Mouse (Mus musculus): ENCODE results near the gene Pnp2. TPM values are rescaled to one million over a fixed set of nuclear protein-coding genes. Genes with fewer than 3 reads are reported as not detected.
"Not testable (repeated sequence)": the region's sequence is repeated elsewhere in the genome, so short reads cannot be mapped to it uniquely, and the experiment has no call there.

Gene Pnp2
- polyA plus RNA-seq (2015; fragmentation: Nextera tagmentation; extraction: Ambion mirVana), result 1.4 and 1.7 TPM in 2 replicates

DNA sequence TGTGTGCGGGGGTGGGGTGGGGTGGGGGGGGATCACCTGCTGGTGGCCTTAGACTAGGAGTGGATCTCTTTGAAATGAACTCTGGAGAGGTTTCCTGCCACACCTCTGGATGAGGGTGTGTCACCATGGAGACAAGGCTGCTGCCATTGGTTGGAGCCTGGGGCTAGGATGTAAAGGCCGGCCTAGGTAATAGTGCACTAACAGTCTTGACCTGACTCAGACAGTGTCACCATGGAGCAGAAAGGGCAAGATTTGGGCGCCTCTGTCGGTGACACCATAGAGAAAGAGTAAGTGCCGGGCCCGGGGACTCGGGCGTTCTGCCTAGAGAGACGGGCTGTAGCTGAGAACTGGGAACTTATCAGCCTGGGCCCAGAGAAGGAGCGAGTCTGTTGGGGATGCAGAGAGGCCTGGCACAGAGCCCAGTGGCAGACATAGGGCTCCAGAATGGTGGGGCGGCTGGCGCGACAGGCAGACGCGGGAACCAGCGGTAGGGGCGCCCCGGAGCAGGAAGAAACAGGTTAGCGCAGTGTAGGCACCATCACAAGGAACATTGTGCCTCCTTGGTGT lies at the start of gene Pnp2:
TSS of gene Pnp2 (plus strand) at position 51 of the 567 bp plus-strand sequence.
- peak within 1 kb of the TSS; percentile 42 for H3K4me2 ChIP-seq
- H3K9me3 ChIP-seq; H3K27me3 ChIP-seq (replicated peaks); H3K9ac ChIP-seq; H3K36me3 ChIP-seq; H3K4me1 ChIP-seq; H3K27ac ChIP-seq: not testable (repeated sequence)
- ATAC-seq (ENCODE audit: insufficient read depth, low FRiP score, low read depth), result peak; percentile 86
- 0 out of 2 replicates have a peak within 1 kb of the TSS, but pooled peaks have one; percentile 2 for H3K4me3 ChIP-seq (replicated peaks)
- WGBS, result 7% methylated on average over 19 of the region's 19 CpGs

DNA sequence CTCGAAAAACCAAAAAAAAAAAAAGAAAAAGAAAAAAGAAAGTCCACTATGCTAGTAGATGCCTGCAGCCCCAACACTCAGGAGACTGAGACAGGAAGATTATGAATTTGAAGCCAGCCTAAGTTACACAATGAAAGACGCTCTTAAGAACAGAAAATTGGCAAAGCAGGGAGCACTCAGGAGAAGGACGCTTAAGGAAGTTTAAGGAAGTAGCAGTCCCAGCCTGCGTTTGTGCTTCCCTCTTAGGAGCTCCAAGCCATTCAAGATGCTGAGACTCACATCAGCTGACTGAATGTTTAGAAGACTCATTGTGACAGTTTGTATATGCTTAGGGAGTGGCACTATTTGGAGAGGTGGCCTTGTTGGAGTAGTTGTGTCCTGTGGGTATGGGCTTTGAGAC lies 47.7 kb upstream of the Pnp2 start:
- peaks cover 8% of the 10 kb centered on the region for H3K36me3 ChIP-seq
- no peak overlapping the region for H3K9ac ChIP-seq
- 0 out of 2 replicates have a peak, but pooled peaks cover 2% of the 10 kb centered on the region for H3K4me1 ChIP-seq
- H3K27me3 ChIP-seq (replicated peaks), result no peaks in the 10 kb centered on the region
- H3K4me2 ChIP-seq, result no peak overlapping the region
- WGBS, result 69% methylated on average over 4 of the region's 4 CpGs
- H3K4me3 ChIP-seq (replicated peaks), result no peak overlapping the region
- no peaks in the 10 kb centered on the region for H3K9me3 ChIP-seq
- no peak overlapping the region for H3K27ac ChIP-seq
- ATAC-seq (ENCODE audit: insufficient read depth, low FRiP score, low read depth), result no peak

DNA sequence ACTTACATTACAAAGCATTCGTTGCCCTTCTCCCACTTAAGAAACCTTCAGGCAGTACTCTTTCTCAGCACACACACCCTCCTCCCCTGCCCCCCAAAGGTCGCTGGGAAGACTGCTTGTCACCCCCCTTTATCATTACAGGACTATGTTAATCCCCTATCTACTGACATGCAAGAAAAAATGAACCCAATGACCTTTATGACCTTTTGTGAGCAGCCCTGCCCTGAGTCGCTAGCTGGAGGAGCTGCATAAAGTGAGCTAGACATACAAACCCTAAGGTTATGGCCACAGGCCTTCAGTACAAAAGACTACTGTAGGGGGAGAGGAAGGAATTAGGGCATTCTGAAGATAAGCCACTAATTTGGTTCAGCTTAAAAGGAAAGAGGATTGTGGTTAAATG lies 44.4 kb upstream of the Pnp2 start:
- no peak for ATAC-seq (ENCODE audit: insufficient read depth, low FRiP score, low read depth)
- 49% methylated on average over 3 of the region's 3 CpGs for WGBS

DNA sequence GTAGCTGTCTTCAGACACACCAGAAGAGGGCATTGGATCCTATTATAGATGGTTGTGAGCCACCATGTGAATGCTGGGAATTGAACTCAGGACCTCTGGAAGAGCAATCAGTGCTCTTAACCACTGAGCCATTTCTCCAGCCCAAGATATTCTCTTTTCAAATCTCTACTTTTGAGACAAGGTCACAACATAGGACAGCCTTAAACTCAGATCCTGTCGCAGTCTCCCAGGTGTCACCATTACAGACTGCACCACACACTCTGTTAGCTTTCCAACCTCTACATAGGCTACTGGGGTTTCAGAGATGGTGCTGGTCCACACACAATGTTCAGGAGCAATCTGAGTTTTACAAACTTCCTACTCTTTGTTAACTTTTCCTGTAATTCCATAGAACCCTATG lies 32.4 kb upstream of the Pnp2 start:
- H3K36me3 ChIP-seq, result peaks cover 14% of the 10 kb centered on the region
- not testable (repeated sequence) for H3K9ac ChIP-seq; ATAC-seq (ENCODE audit: insufficient read depth, low FRiP score, low read depth); H3K9me3 ChIP-seq; H3K4me1 ChIP-seq; H3K27ac ChIP-seq; H3K27me3 ChIP-seq (replicated peaks)
- WGBS, result 62% methylated on average over 1 of the region's 1 CpGs
- peak overlapping the region; percentile 80 for H3K4me2 ChIP-seq
- peak overlapping the region; percentile 84 for H3K4me3 ChIP-seq (replicated peaks)

More for the DNA sequence above, 44.4 kb upstream of the Pnp2 start:
- no peaks in the 10 kb centered on the region for H3K4me1 ChIP-seq
- H3K36me3 ChIP-seq, result peaks cover 27% of the 10 kb centered on the region
- no peak overlapping the region for H3K4me2 ChIP-seq
- H3K27me3 ChIP-seq (replicated peaks), result no peaks in the 10 kb centered on the region
- no peak overlapping the region for H3K4me3 ChIP-seq (replicated peaks)
- no peaks in the 10 kb centered on the region for H3K9me3 ChIP-seq
- H3K27ac ChIP-seq, result no peak overlapping the region
- H3K9ac ChIP-seq, result no peak overlapping the region

DNA sequence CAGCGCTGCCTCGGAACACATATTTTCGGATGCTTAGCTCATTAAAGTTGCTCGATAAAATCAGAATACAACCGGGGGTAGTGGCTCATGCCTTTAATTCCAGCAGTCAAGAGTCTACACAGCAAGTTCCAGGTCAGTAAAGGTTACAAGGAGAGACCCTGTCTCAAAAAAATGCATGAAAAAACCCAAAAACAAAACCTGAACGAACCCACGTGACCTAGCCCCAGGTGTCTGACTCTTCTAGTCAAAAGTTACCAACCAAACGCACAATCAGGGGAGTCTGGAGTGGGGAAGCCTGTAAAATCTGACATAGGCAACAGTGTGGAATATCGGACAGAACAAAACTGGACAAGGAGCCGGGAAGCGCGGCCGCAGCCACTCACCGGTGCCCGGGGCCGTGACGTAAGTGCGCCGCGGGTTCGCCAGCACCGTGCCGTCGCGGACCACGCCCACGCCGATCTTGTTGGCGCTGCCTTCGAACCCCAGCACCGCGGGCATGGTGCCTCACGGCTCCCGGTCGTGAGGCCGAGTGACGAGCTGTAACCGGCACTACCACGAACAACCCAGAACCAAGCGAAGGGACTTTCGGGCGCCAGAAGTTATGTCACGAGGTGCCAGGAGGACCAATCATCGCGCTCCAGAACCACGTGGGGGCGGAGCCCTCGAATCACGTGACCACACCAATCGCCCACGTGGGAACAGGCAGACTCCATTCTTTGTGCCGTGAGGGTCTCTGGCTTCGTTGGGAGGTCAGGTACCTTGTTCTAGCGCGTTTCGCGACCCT lies 31.3 kb upstream of the Pnp2 start, which contains the start of the genes Osgep and Apex1:
TSS of gene Osgep (minus strand) at position 613 of the 784 bp plus-strand sequence.
TSS of gene Apex1 (plus strand) at position 688 of the 784 bp plus-strand sequence.
- Histone ChIP-seq H3K27me3 (replicated peaks) (no peaks in the 10 kb centered on the region), H3K9me3 (no peaks in the 10 kb centered on the region), H3K4me3 (replicated peaks) (peak within 1 kb of the TSS; percentile 84), H3K9ac (peak within 1 kb of the TSS; percentile 76), H3K36me3 (peaks cover 16% of the 10 kb centered on the region), H3K4me2 (peak within 1 kb of the TSS; percentile 80), H3K4me1 (peaks cover 8% of the 10 kb centered on the region; the same call in 1 of the 2 replicates), H3K27ac (peak within 1 kb of the TSS; percentile 95)
- ATAC-seq (ENCODE audit: insufficient read depth, low FRiP score, low read depth), result peak; percentile 96
- WGBS, result under 1% methylated on average over 57 of the region's 57 CpGs

DNA sequence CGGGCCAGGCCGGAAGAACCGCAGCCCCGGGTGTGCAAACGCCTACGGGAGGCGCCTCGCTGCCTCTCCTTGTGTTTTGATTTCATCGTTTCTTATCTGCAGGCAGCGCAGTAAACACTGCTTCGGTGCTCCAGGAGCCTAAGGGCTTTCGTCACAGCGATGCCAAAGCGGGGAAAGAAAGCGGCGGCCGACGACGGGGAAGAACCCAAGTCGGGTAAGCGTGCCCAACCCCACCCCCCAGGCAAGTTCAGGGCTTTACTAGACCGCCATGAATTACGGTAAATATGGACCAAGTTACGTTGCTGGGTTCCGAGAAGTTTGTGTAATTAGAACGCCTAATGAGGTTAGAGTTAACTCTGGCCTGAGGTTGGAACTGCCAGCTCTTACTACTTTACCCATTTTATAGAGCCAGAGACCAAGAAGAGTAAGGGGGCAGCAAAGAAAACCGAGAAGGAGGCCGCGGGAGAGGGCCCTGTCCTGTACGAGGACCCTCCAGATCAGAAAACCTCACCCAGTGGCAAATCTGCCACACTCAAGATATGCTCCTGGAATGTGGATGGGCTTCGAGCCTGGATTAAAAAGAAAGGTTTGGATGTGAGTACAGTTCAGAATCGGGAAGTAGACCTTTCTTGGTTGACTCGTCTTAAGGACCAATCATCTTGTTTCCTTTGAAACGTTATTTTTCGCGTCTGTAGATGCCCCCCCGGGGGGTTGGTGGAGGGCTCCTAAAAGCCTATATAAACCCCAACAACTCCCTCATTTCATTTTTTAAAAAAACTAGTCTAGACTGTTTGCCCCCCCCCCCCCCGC lies 30.5 kb upstream of the Pnp2 start:
- peak overlapping the region; percentile 76 for H3K9ac ChIP-seq
- peak overlapping the region; percentile 80 for H3K4me2 ChIP-seq
- peak overlapping the region; percentile 95 for H3K27ac ChIP-seq
- no peaks in the 10 kb centered on the region for H3K9me3 ChIP-seq
- WGBS, result 2% methylated on average over 37 of the region's 38 CpGs
- peaks cover 8% of the 10 kb centered on the region; the same call in 1 of the 2 replicates for H3K4me1 ChIP-seq
- peak; percentile 23 for ATAC-seq (ENCODE audit: insufficient read depth, low FRiP score, low read depth)
- H3K36me3 ChIP-seq, result peaks cover 16% of the 10 kb centered on the region
- peak overlapping the region; percentile 84 for H3K4me3 ChIP-seq (replicated peaks)
- H3K27me3 ChIP-seq (replicated peaks), result no peaks in the 10 kb centered on the region

DNA sequence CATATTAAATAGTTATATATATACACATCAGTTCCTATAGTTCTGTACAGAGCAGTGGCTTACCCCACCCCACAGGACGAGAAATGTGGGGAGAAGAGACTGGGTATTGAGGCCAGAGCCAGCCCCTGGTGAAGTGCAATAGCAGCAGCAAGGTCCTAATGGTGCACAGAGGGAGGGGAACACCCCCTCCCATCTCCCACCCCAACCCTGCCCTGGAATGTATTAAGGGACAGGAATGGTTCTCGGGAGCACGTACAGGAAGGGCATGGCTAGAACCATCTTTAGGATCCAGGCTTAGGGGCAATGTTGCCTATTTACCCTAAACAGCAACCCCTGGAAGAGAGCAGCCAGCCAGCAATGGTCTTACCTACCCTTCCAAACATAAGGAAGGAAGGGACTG lies 28.4 kb upstream of the Pnp2 start:
- H3K9me3 ChIP-seq, result no peaks in the 10 kb centered on the region
- peaks cover 13% of the 10 kb centered on the region; the same call in 1 of the 2 replicates for H3K4me1 ChIP-seq
- no peak overlapping the region for H3K27ac ChIP-seq
- no peak overlapping the region for H3K4me3 ChIP-seq (replicated peaks)
- H3K4me2 ChIP-seq, result no peak overlapping the region
- ATAC-seq (ENCODE audit: insufficient read depth, low FRiP score, low read depth), result no peak
- peaks cover 16% of the 10 kb centered on the region for H3K36me3 ChIP-seq
- WGBS, result 69% methylated on average over 3 of the region's 3 CpGs
- no peaks in the 10 kb centered on the region for H3K27me3 ChIP-seq (replicated peaks)
- no peak overlapping the region for H3K9ac ChIP-seq

DNA sequence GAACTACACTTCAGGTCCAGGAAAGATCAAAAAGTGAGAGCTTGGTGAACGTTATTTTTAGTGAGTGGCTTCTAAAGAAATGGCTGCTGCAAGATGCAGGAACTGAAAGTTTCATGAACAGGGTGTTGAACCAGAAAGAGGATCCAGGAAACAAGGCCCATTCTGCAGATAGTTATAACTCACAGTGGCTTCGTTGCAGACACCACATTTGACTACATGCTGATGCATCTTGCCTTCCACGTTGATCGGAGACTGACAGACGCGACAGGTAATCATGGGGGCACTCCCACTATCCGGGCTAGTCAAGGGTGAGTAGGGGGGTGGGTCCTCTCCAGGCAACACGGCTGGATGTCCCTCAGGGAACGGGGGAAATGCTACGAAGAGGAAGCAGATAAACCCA lies 25.8 kb upstream of the Pnp2 start:
- H3K4me2 ChIP-seq, result peak overlapping the region; percentile 84

DNA sequence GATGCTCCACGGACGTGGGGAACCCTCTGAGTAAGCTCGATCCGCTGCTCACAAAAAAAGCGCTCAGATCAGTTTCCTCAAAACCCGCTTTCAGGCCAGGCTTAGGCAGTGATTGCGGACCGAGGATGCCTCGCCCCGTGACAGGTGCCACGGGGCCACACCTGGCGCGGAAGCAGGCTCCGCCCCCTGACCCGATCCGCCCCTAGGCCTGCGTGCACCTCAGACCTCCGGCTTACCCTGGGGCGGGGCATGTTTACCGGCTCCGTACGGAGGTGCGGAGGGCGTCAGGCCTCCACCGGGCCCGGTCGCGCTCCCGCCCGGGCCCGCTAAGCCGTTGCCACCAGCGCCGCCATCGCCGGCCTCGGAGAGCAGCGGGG lies 25.4 kb upstream of the Pnp2 start:
- Histone ChIP-seq H3K4me3 (replicated peaks) (peak overlapping the region; percentile 99), H3K27ac (peak overlapping the region; percentile 95), H3K9ac (peak overlapping the region; percentile 95), H3K4me2 (peak overlapping the region; percentile 84), H3K4me1 (peaks cover 10% of the 10 kb centered on the region; the same call in 1 of the 2 replicates), H3K36me3 (peaks cover 16% of the 10 kb centered on the region), H3K27me3 (replicated peaks) (no peaks in the 10 kb centered on the region), H3K9me3 (no peaks in the 10 kb centered on the region)
- ATAC-seq (ENCODE audit: insufficient read depth, low FRiP score, low read depth), result peak; percentile 48
- under 1% methylated on average over 37 of the region's 38 CpGs for WGBS

More for the DNA sequence above, 25.8 kb upstream of the Pnp2 start:
- Histone ChIP-seq H3K9me3 (no peaks in the 10 kb centered on the region), H3K9ac (peak overlapping the region; percentile 95), H3K27me3 (replicated peaks) (no peaks in the 10 kb centered on the region), H3K4me1 (peaks cover 10% of the 10 kb centered on the region; the same call in 1 of the 2 replicates), H3K4me3 (replicated peaks) (peak overlapping the region; percentile 99), H3K36me3 (peaks cover 16% of the 10 kb centered on the region), H3K27ac (peak overlapping the region; percentile 95)
- no peak for ATAC-seq (ENCODE audit: insufficient read depth, low FRiP score, low read depth)
- WGBS, result 11% methylated on average over 10 of the region's 10 CpGs

DNA sequence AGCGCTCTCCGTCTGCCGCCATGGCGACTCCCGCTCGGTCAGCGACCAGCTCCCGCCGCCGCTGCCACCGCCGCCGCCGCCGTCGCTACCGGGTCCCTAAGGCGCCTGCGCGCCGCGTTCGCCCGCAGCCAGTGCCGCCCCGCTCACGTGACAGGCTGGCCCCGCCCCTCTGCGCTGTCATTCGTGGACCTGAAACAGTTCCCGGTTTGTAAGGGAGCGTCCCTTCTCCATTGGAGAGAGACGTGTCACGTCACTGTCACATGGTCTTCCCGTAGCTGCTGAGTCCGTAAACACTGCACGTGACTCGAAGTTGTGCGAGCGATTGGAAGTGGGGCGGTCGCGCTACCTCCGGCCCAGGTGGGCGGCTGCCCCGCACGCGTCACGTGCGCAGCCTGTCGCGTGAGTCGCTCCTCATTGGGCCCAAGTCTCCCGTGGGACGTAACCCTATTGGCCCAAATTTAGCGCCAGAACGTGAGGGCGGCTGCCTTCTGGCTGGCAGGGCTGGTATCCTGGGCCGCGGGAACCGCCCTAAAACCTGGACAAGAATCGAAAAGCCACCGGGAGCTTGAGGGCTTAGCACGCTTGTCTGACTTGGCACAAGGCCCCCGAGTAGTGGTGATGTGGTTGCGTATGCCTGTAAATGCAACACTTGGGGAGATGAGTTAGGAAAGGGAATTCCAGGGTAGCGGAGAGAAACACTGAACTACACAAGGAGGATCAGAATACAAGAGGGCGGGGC lies 24.9 kb upstream of the Pnp2 start, which contains the start of the genes Pip4p1 and Pnp:
TSS of gene Pip4p1 (minus strand) at position 103 of the 739 bp plus-strand sequence.
TSS of gene Pnp (plus strand) at position 329 of the 739 bp plus-strand sequence.
- H3K4me2 ChIP-seq, result peak within 1 kb of the TSS; percentile 84
- ATAC-seq (ENCODE audit: insufficient read depth, low FRiP score, low read depth), result peak; percentile 100
- WGBS, result under 1% methylated on average over 66 of the region's 68 CpGs

More for the DNA sequence above, 24.9 kb upstream of the Pnp2 start, which contains the start of the genes Pip4p1 and Pnp:
- Histone ChIP-seq H3K36me3 (peaks cover 16% of the 10 kb centered on the region), H3K4me3 (replicated peaks) (peak within 1 kb of the TSS; percentile 99), H3K27ac (peak within 1 kb of the TSS; percentile 95), H3K9me3 (no peaks in the 10 kb centered on the region), H3K4me1 (peaks cover 6% of the 10 kb centered on the region; the same call in 1 of the 2 replicates), H3K9ac (peak within 1 kb of the TSS; percentile 95), H3K27me3 (replicated peaks) (no peaks in the 10 kb centered on the region)
